Mouse (Mus musculus): ENCODE results near the gene Ssna1.
A peak's percentile ranks its signal among the peaks of the same experiment; 100 is the strongest.
"Not testable (repeated sequence)": the region's sequence is repeated elsewhere in the genome, so short reads cannot be mapped to it uniquely, and the experiment has no call there.

The Ssna1 gene

DNA sequence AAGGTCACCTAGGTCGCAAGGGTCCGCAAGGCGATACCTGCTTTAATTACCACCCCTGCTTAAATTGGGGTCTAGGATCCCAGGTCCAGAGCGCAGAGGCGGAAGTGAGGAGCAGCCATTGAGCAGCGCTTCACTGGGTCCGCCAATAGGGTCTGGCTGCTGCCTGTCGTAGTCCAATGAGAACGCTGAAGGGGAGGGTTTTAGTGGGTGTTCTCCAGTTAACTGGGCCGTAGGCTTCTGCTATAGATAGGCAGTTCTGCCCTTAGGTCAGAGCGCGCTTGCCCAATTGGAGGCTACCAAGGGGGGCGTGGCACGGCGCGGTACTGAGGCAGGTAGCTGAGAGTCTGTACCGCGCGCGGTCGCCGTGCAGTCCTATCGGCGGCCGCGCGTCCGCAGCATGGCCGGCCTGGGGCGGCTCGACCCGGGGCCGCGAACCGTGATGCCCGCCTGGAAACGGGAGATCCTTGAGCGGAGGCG, 9.9 kb downstream of the Ssna1 start, which contains the start of gene Tprn:
TSS of gene Tprn (plus strand) at position 328 of the 477 bp plus-strand sequence.
- DNase-seq (ENCODE audit: low spot score in 2 of 2) = peak; percentile 79 to 92

DNA sequence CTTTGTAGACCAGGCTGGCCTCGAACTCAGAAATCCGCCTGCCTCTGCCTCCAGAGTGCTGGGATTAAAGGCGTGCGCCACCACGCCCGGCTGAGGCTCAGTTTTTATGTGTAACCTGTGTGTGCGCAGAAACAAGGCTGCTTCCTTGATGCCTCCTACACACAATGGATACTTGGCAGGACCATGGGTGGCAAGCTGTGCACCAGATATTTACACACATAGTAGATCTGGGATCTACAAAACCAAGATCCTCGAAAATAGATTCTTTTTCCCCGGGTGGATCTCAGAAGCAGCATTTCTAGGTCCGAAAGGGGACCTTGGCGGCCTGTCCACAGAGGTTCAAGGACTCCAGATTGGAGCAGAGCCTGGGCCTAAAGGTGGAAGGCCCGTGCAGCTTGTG, 10.4 kb downstream of the Ssna1 start:
- DNase-seq (ENCODE audit: low spot score in 2 of 2) = no peak

DNA sequence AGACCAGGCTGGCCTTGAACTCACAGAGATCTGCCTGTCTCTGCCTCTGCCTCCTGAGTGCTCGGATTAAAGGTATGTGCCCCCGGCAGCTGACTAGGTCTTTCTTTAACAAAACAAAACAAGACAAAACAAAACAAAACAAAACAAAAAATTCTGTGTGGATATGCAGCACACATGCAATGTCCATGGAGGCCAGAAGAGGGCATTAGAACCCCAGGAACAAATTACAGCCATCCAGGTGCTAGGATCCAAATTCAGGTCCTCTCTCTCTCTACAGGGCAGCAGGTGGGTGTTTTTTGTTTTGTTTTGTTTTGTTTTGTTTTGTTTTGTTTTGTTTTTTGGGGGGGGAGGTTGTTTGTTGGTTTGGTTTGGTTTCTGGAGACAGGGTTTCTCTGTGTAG, 13.4 kb downstream of the Ssna1 start:
- no peak for DNase-seq (ENCODE audit: low spot score in 2 of 2)

DNA sequence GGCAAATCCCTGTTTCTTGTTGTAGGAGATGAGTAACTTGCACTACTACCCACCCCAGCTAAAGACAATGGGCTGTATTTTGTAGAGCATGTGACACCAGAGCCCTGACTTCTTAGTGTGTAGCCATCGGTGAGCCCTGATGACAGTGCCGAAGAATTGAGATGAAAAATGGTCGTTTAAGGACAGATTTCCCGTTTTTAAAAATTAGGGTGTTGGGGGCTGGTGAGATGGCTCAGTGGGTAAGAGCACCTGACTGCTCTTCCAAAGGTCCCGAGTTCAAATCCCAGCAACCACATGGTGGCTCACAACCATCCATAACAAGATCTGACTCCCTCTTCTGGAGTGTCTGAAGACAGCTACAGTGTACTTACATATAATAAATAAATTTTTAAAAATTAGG, 15.0 kb downstream of the Ssna1 start:
- not testable (repeated sequence) for DNase-seq (ENCODE audit: low spot score in 2 of 2)

DNA sequence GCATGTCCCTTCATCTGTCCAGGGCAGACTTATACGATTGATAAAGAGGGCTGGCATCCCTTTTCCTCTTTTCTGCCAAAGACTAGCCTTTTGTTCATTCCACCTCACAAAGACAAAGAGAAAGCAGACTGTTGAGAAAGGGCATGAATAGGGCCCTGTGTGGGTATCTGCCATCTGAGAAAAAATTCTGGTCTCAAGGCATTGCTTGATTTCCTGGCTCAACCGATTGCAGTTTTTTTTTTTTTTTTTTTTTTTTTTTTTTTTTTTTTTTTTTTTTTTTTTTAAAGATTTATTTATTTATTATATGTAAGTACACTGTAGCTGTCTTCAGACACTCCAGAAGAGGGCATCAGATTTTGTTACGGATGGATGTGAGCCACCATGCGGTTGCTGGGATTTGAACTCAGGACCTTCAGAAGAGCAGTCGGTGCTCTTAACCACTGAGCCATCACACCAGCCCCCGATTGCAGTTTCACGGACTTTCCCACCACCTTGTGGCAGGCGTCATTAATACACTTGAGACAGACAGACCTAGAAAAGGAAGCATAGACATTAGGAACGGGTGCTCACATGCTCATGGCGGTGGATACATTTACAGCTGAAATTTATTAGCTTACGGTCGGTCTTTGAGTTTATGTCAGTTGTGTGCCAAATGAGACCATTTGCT, 15.7 kb downstream of the Ssna1 start:
- DNase-seq (ENCODE audit: low spot score in 2 of 2) = not testable (repeated sequence)

DNA sequence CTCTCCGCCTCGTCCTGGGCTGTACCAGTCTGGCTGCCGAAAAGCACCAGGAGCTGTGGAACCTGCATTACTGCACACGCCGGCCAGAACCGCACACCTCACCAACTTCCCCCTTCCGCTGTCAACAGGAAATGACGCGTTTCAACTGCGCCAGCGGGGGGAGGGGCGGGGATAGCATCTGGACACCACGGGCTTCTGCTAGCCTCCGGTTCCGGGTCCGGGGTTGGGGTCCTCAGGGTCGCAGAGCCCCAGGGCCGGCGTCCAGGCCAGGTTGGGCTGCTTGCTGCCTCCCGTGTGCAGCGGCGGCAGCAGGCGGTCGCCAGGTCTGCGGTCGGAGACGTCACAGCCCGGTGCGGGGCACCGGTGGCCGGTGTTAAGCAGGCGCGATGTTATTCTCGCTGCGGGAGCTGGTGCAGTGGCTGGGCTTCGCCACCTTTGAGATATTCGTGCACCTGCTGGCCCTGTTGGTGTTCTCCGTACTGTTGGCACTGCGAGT, 16.9 kb downstream of the Ssna1 start, which contains the start of gene Tmem203:
TSS of gene Tmem203 (plus strand) at position 156 of the 496 bp plus-strand sequence.
- DNase-seq (ENCODE audit: low spot score in 2 of 2) = peak; percentile 66 to 86

DNA sequence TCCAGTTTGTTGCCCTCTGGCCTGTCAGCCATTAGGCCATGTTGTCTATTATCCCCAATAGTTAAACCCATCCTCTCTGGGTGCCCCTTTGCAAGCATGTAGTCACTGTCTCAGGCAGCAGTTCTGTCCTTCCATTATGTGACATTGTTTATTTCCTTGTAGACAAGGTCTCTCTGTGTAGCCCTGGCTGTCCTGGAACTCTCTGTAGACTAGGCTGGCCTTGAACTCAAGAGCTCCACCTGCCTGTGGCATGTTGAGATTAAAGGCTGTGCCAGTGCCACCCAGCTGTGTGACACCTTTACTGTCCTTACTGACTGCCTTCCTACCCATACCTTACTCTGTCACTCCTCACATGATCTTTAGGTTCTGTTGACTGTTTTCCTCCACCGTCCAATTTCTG, 19.9 kb downstream of the Ssna1 start:
- no peak for DNase-seq (ENCODE audit: low spot score in 2 of 2)

DNA sequence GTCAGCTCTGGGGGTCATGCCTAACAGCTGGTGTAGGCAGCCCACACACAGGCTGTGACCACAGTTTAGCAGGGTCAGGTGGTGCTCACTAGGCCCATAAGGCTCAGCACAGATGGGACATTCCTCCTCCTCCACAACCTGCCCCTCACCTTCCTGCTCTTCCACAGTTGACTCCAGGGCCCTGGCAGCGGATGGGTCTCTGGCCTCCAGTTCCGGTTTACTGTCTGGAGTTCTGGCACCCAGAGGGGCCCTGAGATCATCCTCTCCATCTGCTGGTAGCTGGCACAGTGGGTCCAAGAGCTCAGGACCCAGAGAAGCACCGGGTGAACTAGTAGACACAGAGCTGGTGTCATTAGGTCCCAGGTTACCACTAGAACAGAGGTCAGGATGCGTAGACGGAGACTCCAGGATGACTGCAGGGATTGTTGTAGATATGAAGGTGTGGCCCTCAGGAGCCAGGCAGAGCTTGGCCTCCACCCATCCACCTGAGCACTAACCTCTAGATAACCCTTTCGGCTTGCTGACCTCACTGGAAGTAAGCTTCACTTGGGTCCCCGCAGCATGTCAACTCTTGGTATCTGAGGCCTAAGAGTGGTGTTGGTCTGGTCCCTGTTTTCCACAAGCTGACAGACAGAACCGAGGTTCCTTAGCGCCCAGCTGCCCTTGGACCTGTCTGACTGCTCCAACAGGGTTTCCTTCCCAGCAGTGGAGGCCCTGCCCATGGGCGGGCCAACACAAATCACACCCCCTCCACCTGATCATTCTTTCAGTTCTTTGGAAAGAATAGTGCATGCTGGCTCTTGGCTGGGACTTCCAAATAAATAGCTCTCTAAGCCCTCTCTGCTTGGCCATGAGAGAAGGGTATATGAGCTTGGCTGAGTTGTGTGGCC, 25.8 kb downstream of the Ssna1 start, which contains the start of gene AL732309.1:
TSS of gene AL732309.1 (minus strand) at position 681 of the 890 bp plus-strand sequence.
- no peak for DNase-seq (ENCODE audit: low spot score in 2 of 2)

DNA sequence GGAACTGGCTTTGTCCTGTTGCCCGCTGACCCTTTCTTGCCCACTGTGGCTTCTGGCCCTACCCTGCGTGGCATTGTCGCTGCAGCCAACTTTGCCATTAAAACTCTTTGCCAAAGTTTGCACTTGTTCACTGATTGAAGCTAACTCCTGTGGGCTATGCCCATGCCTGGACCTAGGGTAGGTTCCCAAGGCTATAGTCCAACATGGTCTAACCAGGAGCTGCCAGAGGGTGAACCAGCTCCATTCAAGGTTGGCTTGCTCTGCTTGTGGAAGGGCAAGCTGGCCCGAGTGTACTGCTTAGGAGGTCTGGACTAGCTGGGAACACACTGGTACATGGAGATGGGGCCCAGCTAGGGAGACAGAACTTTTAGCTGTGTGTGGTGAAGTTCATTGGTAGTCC, 28.1 kb downstream of the Ssna1 start:
- no peak for DNase-seq (ENCODE audit: low spot score in 2 of 2)

DNA sequence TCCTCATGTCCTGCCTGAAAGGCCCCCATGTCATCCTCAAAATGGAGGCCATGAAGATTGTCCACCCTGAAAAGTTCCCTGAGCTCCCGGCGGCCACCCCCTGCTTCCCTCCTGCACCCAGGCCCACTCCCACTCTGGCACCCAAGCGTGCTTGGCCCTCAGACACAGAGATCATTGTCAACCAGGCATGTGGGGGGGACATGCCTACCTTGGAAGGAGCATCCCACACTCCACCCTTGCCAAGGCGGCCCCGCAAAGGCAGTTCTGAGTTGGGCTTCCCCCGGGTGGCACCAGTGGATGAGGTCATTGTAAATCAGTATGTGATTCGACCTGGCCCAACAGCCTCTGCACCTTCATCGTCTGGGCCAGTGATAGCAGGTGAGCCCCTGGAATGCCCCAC, 28.9 kb downstream of the Ssna1 start:
- no peak for DNase-seq (ENCODE audit: low spot score in 2 of 2)

DNA sequence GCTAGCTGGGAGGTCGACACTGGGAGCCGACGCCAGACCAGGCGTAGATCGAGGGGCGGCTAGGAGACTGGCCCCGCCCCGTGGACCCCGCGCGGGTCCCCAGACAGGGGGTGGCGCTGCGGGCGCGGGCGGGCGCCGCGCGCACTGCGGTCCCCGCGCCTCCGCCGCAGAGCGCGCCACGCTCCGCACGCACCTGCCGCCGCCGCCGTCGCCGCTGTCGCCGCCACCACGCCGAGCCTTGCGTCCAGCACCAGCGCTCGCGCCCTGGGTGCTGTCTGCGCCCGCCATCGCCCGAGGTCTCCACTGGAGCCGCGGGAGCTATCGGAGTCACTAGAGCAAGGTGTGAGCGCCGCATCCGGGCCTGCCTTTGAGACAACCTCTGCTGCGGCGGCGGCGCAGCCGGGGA, 30.1 kb downstream of the Ssna1 start, which contains the start of the genes Rnf208 and Cysrt1:
TSS of gene Rnf208 (plus strand) at position 155 of the 406 bp plus-strand sequence.
TSS of gene Cysrt1 (minus strand) at position 352 of the 406 bp plus-strand sequence.
- peak in 1 of 2 experiments; percentile 30 for DNase-seq (ENCODE audit: low spot score in 2 of 2)

DNA sequence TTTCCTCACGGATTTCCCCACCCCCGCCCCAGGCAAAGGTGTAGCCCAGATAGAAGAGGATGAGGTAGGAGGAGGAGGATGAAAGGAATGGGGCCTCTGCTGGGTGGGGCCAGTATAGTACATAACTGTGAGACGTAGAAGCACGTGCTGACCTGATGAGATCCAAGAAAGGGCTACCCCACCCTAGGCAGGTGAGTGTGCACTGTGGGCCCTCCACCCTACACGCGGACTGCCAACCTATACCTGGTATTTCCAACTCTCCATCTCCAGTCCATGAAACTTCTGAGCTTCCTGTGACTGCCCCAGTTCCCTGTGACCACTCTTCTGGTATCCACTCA, 30.8 kb downstream of the Ssna1 start:
- DNase-seq (ENCODE audit: low spot score in 2 of 2) = no peak

DNA sequence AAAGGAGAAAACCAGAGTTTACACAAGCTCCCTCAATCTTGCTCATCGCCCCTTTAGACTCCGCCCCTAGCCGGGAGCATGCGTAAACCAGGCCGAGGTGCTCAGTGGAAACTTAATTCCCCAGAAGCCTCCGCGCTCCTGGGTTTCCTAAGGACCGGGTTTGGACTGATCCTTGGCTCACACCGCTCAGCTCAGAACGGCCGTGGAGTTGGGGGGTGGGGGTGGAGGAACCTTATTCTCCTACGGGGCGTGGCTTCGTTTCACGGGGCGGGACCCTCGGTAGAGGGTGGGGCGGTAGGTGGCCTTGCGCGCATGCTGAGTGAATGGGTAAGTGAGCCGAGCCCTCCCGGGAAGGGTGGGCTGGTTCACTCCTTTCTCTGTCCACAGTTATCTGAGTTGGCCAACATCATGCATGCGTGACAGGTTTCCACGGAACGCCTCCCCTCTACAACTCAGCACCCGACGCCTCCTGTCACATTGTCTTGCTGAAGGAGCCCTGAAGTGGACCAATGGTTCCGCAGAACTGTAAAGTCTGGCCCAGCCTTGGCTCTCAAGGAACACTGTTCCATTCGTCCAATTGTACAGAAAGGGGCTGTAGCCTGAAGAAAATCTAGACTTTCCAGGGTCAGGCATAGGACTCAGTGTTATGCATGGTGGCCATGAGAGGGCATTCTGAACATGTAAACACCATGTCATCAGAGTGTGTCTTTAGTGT, 31.4 kb downstream of the Ssna1 start:
- DNase-seq (ENCODE audit: low spot score in 2 of 2) = peak in 1 of 2 experiments; percentile 45

DNA sequence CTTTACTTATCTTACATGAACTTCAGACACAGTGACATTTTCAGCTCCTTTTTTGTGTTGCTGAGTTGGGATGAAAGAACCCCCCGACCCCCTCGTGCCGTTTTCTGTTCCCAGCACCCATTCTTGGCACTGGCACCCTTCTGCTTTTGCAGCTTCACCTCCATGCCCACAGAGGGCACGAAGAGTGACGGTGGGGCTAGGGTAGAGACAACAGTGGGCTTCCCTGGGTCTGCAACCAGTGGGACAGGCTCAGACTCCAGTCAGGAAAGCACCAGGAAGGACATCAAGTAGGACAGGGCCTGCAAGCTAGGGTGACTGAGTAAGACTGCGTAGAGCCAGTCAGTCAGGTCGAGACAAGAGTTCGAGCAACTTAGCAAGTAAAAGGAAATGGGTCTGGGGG, 31.9 kb downstream of the Ssna1 start:
- DNase-seq (ENCODE audit: low spot score in 2 of 2) = no peak

DNA sequence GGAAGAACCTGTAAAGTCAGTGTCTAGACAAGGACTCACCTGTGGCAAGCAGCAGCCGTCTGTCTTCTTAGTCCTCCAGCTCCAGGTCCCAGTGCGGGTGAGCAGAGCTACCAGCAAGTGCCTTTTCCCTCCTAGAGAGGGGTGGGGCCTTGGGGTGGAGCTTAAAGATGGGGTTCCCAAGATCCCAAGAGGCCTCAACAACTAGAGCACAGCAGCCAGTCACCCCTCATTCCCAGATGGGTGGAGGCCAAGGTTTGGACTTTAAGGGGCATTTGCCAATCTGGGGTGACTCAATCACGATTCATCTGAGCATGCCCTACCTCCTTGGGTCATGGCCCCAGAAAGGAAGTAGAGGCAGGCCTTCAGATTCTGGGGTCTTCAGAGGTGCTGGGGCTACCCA, 32.5 kb downstream of the Ssna1 start:
- no peak for DNase-seq (ENCODE audit: low spot score in 2 of 2)

DNA sequence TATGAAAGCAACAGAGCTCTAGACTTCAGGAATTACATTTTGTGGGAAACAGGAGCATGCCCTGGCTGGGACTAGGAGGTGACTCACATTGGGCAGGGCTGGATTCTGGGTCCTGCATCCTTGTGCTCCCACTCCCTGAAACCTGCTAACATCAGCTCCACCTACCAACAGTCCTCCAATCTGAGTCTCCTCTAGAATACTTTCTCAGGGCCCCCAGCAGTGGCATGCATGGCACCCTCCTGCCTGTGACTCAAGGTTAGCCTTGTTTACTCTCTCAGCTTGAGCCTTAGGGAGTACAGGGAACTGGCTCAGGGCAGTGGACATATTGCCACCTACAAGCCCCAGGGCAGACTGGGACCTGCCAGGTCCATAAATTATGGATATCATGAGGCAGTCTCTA, 34.1 kb downstream of the Ssna1 start:
- DNase-seq (ENCODE audit: low spot score in 2 of 2) = no peak

DNA sequence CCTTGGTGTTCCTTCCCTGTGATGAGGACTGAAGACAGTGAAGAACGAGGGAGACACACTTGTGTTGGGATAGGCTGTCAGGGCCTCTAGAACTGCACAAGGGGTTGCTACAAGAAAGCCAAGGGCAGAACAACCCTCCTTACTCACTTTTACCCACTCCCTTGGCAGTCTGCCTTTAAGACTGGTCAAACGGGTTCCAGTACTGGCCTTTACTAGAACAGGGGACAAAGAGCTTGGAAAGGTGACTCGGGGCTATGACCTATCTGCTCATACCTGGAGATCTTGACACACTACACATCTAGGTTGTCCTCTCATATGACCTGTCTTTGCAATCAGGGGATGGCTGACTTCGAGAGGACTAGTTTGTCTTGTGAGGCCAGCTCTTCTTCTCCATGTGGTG, 34.7 kb downstream of the Ssna1 start:
- no peak for DNase-seq (ENCODE audit: low spot score in 2 of 2)

DNA sequence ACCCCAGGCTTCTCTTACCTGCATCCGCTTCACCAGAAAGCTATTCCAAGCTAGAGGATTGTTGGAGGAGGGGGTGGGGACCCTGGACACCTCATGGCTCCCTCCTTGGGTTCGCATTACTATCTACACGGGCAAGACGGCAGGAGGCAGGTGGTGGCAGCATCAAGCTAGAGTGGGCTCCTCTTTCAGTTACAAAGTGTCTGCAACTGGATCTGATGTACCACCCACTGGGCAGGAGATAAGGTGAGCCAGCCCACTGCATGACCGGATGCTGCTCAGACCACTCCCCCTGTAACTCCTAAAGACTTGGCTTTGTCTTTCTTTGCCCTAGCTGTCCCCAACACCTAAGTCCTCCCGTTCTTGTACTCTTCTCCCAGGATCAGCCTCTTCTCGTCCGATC, 35.6 kb downstream of the Ssna1 start, which contains the start of gene Rnf224:
TSS of gene Rnf224 (minus strand) at position 174 of the 400 bp plus-strand sequence.
- no peak for DNase-seq (ENCODE audit: low spot score in 2 of 2)

DNA sequence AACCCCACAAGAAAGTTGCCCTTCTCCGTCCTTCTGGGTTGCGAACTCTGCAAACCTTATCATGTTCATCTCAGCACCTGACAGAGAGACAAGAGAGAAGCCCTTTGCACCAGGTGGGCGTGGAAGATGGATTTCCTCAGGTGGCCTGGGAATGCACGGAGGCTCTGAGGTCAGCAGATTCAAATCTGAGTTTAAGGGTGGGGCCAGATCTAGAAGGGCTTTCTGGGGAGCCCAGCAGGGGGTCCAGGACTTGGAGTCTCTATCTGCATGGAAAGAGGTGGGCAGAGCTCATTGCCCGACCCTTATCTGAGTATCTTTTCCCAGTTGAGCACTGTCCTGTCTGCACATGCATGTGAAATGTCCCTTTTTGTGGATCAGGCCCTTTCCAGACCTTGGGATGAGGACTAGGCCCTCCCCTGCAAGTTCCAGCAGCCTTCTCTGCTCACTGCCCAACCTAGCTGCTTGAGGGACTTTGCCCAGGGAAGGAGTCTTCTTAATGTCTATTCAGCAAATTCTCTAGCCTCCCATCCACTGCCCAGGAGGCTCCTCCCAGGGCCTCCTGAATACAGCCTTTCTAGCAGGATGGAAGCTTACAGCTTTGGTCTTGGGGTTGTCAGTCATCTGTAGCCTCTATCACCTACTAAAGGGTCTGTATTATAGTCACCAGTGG, 37.6 kb downstream of the Ssna1 start:
- DNase-seq (ENCODE audit: low spot score in 2 of 2) = no peak

DNA sequence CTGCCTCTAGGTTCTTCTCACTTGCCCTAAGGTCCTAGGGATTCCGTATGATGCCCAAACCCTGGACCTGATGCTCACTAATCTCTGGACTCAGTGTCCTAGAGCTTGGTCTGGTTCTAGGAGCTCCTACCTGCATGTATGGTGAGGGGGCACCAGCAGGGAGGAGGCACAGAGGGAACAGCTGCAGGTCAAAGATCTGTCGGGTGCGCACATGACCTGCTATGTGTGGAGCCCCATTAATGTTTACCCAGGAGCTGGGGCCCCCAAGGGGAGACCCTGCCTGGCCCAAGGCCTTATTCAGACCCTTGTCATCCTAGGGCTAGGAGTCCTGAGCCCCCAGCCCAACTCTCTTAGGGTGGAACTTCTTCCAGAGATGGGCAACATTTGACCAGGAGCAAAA, 38.2 kb downstream of the Ssna1 start, which contains the start of gene Slc34a3:
TSS of gene Slc34a3 (minus strand) at position 315 of the 400 bp plus-strand sequence.
- no peak for DNase-seq (ENCODE audit: low spot score in 2 of 2)

DNA sequence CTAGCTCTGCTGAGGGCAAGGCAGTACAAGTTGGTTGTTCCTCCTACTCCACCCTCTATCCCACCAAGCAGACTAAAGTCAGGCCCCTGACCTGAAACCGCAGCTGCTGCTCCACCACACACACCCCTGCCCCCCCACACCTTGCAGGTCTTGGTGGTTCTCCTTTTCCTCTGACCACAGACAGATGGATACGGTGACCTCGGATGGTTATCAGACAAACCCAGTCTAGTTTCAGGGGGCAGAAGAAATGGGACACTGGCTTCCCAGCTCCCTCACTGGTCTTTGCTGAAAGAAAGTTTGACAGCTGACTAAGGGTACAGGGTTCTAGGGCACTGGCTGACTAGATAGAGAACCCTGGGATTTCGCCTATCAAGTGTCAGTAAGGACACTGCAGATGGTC, 38.8 kb downstream of the Ssna1 start:
- DNase-seq (ENCODE audit: low spot score in 2 of 2) = no peak
